8 mouse cellular contexts compared by ENCODE assay signal in the genomic region with DNA sequence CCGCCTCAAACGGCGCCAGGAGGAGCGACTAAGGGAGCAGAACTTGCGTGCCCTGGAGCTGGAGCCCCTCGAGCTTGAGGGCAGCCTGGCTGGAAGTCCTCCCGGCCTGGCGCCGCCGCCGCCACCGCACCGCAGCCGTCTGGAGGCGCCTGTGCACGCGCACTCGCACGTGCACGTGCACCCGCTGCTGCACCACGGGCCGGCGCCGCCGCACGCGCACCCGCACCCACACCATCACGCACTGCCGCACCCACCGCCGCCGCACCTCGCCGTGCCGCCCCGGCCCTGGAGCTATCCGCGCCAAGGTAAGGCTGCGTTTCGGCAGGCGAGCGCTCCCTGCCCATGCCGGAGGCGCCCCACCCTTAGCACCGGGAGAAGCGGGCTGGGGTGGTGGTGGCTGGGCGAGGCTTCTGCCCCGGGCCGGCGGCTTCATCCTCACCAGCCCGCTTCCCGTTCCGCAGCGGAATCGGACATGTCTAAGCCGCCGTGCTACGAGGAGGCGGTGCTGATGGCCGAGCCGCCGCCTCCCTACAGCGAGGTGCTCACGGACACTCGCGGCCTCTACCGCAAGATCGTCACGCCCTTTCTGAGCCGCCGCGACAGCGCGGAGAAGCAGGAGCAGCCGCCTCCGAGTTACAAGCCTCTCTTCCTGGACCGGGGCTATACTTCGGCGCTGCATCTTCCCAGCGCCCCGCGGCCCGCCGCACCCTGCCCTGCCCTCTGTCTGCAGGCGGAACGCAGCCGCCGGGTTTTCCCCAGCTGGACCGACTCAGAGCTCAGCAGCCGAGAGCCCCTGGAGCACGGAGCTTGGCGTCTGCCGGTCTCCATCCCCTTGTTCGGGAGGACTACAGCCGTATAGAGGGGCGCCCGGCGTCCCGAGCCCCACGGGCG. TPM values are rescaled to one million over a fixed set of nuclear protein-coding genes. Genes with fewer than 3 reads are reported as not detected.
DNase-seq lines count a peak whose midpoint lies in the region; ATAC-seq and TF ChIP-seq lines count a peak whose summit lies in the region.

No protein-coding gene starts in this region.

- no peaks in the 10 kb centered on the region; the same call in 1 of the 2 replicates for H3K27me3 ChIP-seq in spleen, adult 2 months (ENCODE audit: control insufficient read depth, insufficient read depth, low read length)
- H3K27me3 ChIP-seq in forebrain, embryonic 15.5 days, result no peaks in the 10 kb centered on the region
- H3K27me3 ChIP-seq in intestine, embryonic 15.5 days (replicated peaks), result no peaks in the 10 kb centered on the region
- peaks cover 55% of the 10 kb centered on the region for H3K27me3 ChIP-seq in liver, embryonic 14.5 days (ENCODE audit: control insufficient read depth, insufficient read depth, low read length)
- no peaks in the 10 kb centered on the region; the same call in 1 of the 2 replicates for H3K27me3 ChIP-seq in neural tube, embryonic 14.5 days (ENCODE audit: control insufficient read depth, insufficient read depth, low read length)

- no peak for TF ChIP-seq POLR2A in spleen, adult 2 months (IDR thresholded peaks at IDR 0.05; ENCODE audit: low read depth, low read length)

- H3K27ac ChIP-seq in spleen, adult 2 months (ENCODE audit: insufficient read depth, low read length), result 0 out of 2 replicates have a peak overlapping the region, but pooled peaks have one; percentile 8
- peak overlapping the region; percentile 92 for H3K27ac ChIP-seq in forebrain, embryonic 15.5 days (replicated peaks)
- peak overlapping the region; percentile 72 for H3K27ac ChIP-seq in intestine, embryonic 15.5 days
- H3K27ac ChIP-seq in liver, embryonic 14.5 days, result no peak overlapping the region
- H3K27ac ChIP-seq in neural tube, embryonic 14.5 days (ENCODE audit: low read depth, low read length), result peak overlapping the region; percentile 92

- TF ChIP-seq EP300 in liver, embryonic 14.5 days (IDR thresholded peaks at IDR 0.05; ENCODE audit: low read depth), result no peak

- H3K4me2 ChIP-seq in forebrain, embryonic 15.5 days (replicated peaks), result peak overlapping the region; percentile 99
- H3K4me2 ChIP-seq in intestine, embryonic 15.5 days (replicated peaks), result peak overlapping the region; percentile 99
- peak overlapping the region; percentile 74 for H3K4me2 ChIP-seq in liver, embryonic 14.5 days (ENCODE audit: low read depth)
- peak overlapping the region; percentile 99 for H3K4me2 ChIP-seq in neural tube, embryonic 14.5 days (ENCODE audit: low read depth, low read length)

- H3K4me1 ChIP-seq in spleen, adult 2 months (ENCODE audit: control insufficient read depth, insufficient read depth, insufficient read length), result peaks cover 28% of the 10 kb centered on the region
- peaks cover 81% of the 10 kb centered on the region for H3K4me1 ChIP-seq in forebrain, embryonic 15.5 days
- H3K4me1 ChIP-seq in intestine, embryonic 15.5 days (replicated peaks), result peaks cover 25% of the 10 kb centered on the region
- no peaks in the 10 kb centered on the region for H3K4me1 ChIP-seq in liver, embryonic 14.5 days (replicated peaks; ENCODE audit: control insufficient read depth in 2 of 2, insufficient read depth in 2 of 2, low read length in 1 of 2)
- H3K4me1 ChIP-seq in neural tube, embryonic 14.5 days (ENCODE audit: control insufficient read depth, insufficient read depth, low read length), result peaks cover 61% of the 10 kb centered on the region

- peak; percentile 11; the same call in 1 of the 2 replicates for ATAC-seq in cerebellum, adult (ENCODE audit: insufficient number of reproducible peaks, low FRiP score, low TSS enrichment)
- ATAC-seq in forebrain, embryonic 15.5 days (replicated peaks), result peak; percentile 51
- peak; percentile 59 for ATAC-seq in intestine, embryonic 15.5 days
- ATAC-seq in liver, embryonic 14.5 days (ENCODE audit: insufficient read depth), result peak; percentile 29; the same call in 1 of the 2 replicates
- peak; percentile 62 for ATAC-seq in neural tube, embryonic 14.5 days (ENCODE audit: low read depth)

- peak overlapping the region; percentile 63 for H3K4me3 ChIP-seq in spleen, adult 2 months (ENCODE audit: extremely low read depth, insufficient read depth, insufficient read length)
- H3K4me3 ChIP-seq in forebrain, embryonic 15.5 days, result peak overlapping the region; percentile 54
- peak overlapping the region; percentile 57 for H3K4me3 ChIP-seq in intestine, embryonic 15.5 days (replicated peaks)
- peak overlapping the region; percentile 33 to 48 for H3K4me3 ChIP-seq in liver, embryonic 14.5 days (ENCODE audit: insufficient read depth in 1 of 2, low read depth in 2 of 2, low read length in 2 of 2)
- H3K4me3 ChIP-seq in neural tube, embryonic 14.5 days (ENCODE audit: low read depth, low read length), result peak overlapping the region; percentile 50

- H3K36me3 ChIP-seq in spleen, adult 2 months (ENCODE audit: control insufficient read depth, insufficient read depth, low read length), result no peaks in the 10 kb centered on the region
- H3K36me3 ChIP-seq in forebrain, embryonic 15.5 days, result peaks cover 37% of the 10 kb centered on the region
- peaks cover 27% of the 10 kb centered on the region for H3K36me3 ChIP-seq in intestine, embryonic 15.5 days
- no peaks in the 10 kb centered on the region for H3K36me3 ChIP-seq in liver, embryonic 14.5 days (replicated peaks; ENCODE audit: control insufficient read depth, insufficient read depth, low read depth)
- peaks cover 42% of the 10 kb centered on the region for H3K36me3 ChIP-seq in neural tube, embryonic 14.5 days (ENCODE audit: control insufficient read depth, insufficient read depth, low read length)

- 1% methylated on average over 102 of the region's 103 CpGs for WGBS in spleen, adult 2 months
- WGBS in forebrain, embryonic 15.5 days, result under 1% methylated on average over 102 of the region's 103 CpGs
- 1% methylated on average over 103 of the region's 103 CpGs for WGBS in intestine, embryonic 15.5 days
- WGBS in liver, embryonic 14.5 days (ENCODE audit: insufficient replicate concordance), result under 1% methylated on average over 96 of the region's 103 CpGs
- WGBS in neural tube, embryonic 14.5 days, result under 1% methylated on average over 91 of the region's 103 CpGs

- TF ChIP-seq CTCF in spleen, adult 2 months (IDR thresholded peaks at IDR 0.05; ENCODE audit: extremely low read depth, insufficient read depth, insufficient read length, insufficient replicate concordance), result no peak
- peak; percentile 39; the same call in 1 of the 2 replicates for TF ChIP-seq CTCF in liver, embryonic 14.5 days (IDR thresholded peaks at IDR 0.05; ENCODE audit: low read depth)

- peak in 1 of 2 experiments; percentile 59 for DNase-seq in spleen, adult 2 months (ENCODE audit: low read depth in 1 of 2, low spot score in 2 of 2)
- DNase-seq in spleen, postnatal 14 days (ENCODE audit: low spot score in 2 of 2), result no peak
- no peak for DNase-seq in liver, embryonic 14.5 days (ENCODE audit: low read depth in 3 of 3, low spot score in 3 of 3)
- DNase-seq in yolk sac, embryonic 10.5 days (ENCODE audit: low spot score), result peak; percentile 58

- peak overlapping the region; percentile 75 for H3K9ac ChIP-seq in forebrain, embryonic 15.5 days (replicated peaks)
- peak overlapping the region; percentile 54 for H3K9ac ChIP-seq in intestine, embryonic 15.5 days
- H3K9ac ChIP-seq in liver, embryonic 14.5 days (replicated peaks), result no peak overlapping the region
- peak overlapping the region; percentile 89 for H3K9ac ChIP-seq in neural tube, embryonic 14.5 days (replicated peaks; ENCODE audit: low read depth, low read length)

- no peaks in the 10 kb centered on the region for H3K9me3 ChIP-seq in forebrain, embryonic 15.5 days
- H3K9me3 ChIP-seq in intestine, embryonic 15.5 days, result no peaks in the 10 kb centered on the region
- H3K9me3 ChIP-seq in liver, embryonic 14.5 days (ENCODE audit: control insufficient read depth, low read length), result no peaks in the 10 kb centered on the region
- H3K9me3 ChIP-seq in neural tube, embryonic 14.5 days (ENCODE audit: control insufficient read depth, low read length), result no peaks in the 10 kb centered on the region

RNA-seq across cellular contexts. Expression of a gene that starts 8.3 kb away (rescaled TPM):
- polyA plus RNA-seq in spleen, adult 2 months (2012; rRNA removed), result 16.2 and 33.9 TPM in 2 replicates
- polyA plus RNA-seq in forebrain, embryonic 15.5 days (2015; fragmentation: Nextera tagmentation; extraction: Ambion mirVana), result 3.2 and 3.4 TPM in 2 replicates
- polyA plus RNA-seq in intestine, embryonic 15.5 days (2015; fragmentation: Nextera tagmentation; extraction: Ambion mirVana), result 0.24 and 0.28 TPM in 2 replicates
- 0.32 and 0.62 TPM in 2 replicates for polyA plus RNA-seq in liver, embryonic 14.5 days (2012; rRNA removed)
- 0.14 TPM in 1 of 2 replicates, not detected in the other for polyA plus RNA-seq in liver, embryonic 14.5 days (2014; fragmentation: Nextera tagmentation; extraction: Ambion mirVana)
- polyA plus RNA-seq in neural tube, embryonic 14.5 days (2014; fragmentation: Nextera tagmentation; extraction: Ambion mirVana), result 5.8 and 6.7 TPM in 2 replicates

RNA-seq across cellular contexts. Expression of a gene that starts 15.5 kb away (rescaled TPM):
- polyA plus RNA-seq in spleen, adult 2 months (2012; rRNA removed), result 12.8 and 14.2 TPM in 2 replicates
- polyA plus RNA-seq in forebrain, embryonic 15.5 days (2015; fragmentation: Nextera tagmentation; extraction: Ambion mirVana), result 732 and 750 TPM in 2 replicates
- 103 and 109 TPM in 2 replicates for polyA plus RNA-seq in intestine, embryonic 15.5 days (2015; fragmentation: Nextera tagmentation; extraction: Ambion mirVana)
- polyA plus RNA-seq in liver, embryonic 14.5 days (2012; rRNA removed), result 5.1 and 5.3 TPM in 2 replicates
- polyA plus RNA-seq in liver, embryonic 14.5 days (2014; fragmentation: Nextera tagmentation; extraction: Ambion mirVana), result 3.7 and 4.1 TPM in 2 replicates
- polyA plus RNA-seq in neural tube, embryonic 14.5 days (2014; fragmentation: Nextera tagmentation; extraction: Ambion mirVana), result 376 and 450 TPM in 2 replicates

RNA-seq across cellular contexts. Expression of a gene that starts 27.5 kb away (rescaled TPM):
- 189 and 229 TPM in 2 replicates for polyA plus RNA-seq in spleen, adult 2 months (2012; rRNA removed)
- 46.1 and 47.6 TPM in 2 replicates for polyA plus RNA-seq in forebrain, embryonic 15.5 days (2015; fragmentation: Nextera tagmentation; extraction: Ambion mirVana)
- polyA plus RNA-seq in intestine, embryonic 15.5 days (2015; fragmentation: Nextera tagmentation; extraction: Ambion mirVana), result 38.3 and 38.7 TPM in 2 replicates
- 21.0 and 26.1 TPM in 2 replicates for polyA plus RNA-seq in liver, embryonic 14.5 days (2012; rRNA removed)
- 22.6 and 25.7 TPM in 2 replicates for polyA plus RNA-seq in liver, embryonic 14.5 days (2014; fragmentation: Nextera tagmentation; extraction: Ambion mirVana)
- polyA plus RNA-seq in neural tube, embryonic 14.5 days (2014; fragmentation: Nextera tagmentation; extraction: Ambion mirVana), result 39.0 and 42.1 TPM in 2 replicates

RNA-seq across cellular contexts. Expression of a gene that starts 41.1 kb away (rescaled TPM):
- polyA plus RNA-seq in spleen, adult 2 months (2012; rRNA removed), result 38.3 and 46.2 TPM in 2 replicates
- polyA plus RNA-seq in forebrain, embryonic 15.5 days (2015; fragmentation: Nextera tagmentation; extraction: Ambion mirVana), result 135 and 138 TPM in 2 replicates
- polyA plus RNA-seq in intestine, embryonic 15.5 days (2015; fragmentation: Nextera tagmentation; extraction: Ambion mirVana), result 187 and 195 TPM in 2 replicates
- polyA plus RNA-seq in liver, embryonic 14.5 days (2012; rRNA removed), result 11.5 and 13.7 TPM in 2 replicates
- 15.3 and 18.6 TPM in 2 replicates for polyA plus RNA-seq in liver, embryonic 14.5 days (2014; fragmentation: Nextera tagmentation; extraction: Ambion mirVana)
- polyA plus RNA-seq in neural tube, embryonic 14.5 days (2014; fragmentation: Nextera tagmentation; extraction: Ambion mirVana), result 142 and 163 TPM in 2 replicates

RNA-seq across cellular contexts. Expression of a gene that starts 45.8 kb away (rescaled TPM):
- 0.64 and 1.6 TPM in 2 replicates for polyA plus RNA-seq in spleen, adult 2 months (2012; rRNA removed)
- polyA plus RNA-seq in forebrain, embryonic 15.5 days (2015; fragmentation: Nextera tagmentation; extraction: Ambion mirVana), result 0.09 TPM in 1 of 2 replicates, not detected in the other
- polyA plus RNA-seq in intestine, embryonic 15.5 days (2015; fragmentation: Nextera tagmentation; extraction: Ambion mirVana), result 1.8 TPM in 2 replicates
- 53.4 and 68.7 TPM in 2 replicates for polyA plus RNA-seq in liver, embryonic 14.5 days (2012; rRNA removed)
- polyA plus RNA-seq in liver, embryonic 14.5 days (2014; fragmentation: Nextera tagmentation; extraction: Ambion mirVana), result 72.0 and 82.0 TPM in 2 replicates
- polyA plus RNA-seq in neural tube, embryonic 14.5 days (2014; fragmentation: Nextera tagmentation; extraction: Ambion mirVana), result 0.18 TPM in 1 of 2 replicates, not detected in the other

Comparison
In these comparisons a context has a peak if more than half of its experiments do, and no peak if none do; other contexts are left out.
1. ATAC-seq: peak in every context shown above with its lines; median percentile 62 in neural tube, embryonic 14.5 days; 59 in intestine, embryonic 15.5 days; 51 in forebrain, embryonic 15.5 days; 29 in liver, embryonic 14.5 days; 11 in cerebellum, adult.